Mouse (Mus musculus): ENCODE data around the gene Tbc1d13. TPM values are rescaled to one million over a fixed set of nuclear protein-coding genes. Genes with fewer than 3 reads are reported as not detected.
"Not testable (repeated sequence)": the region's sequence is repeated elsewhere in the genome, so short reads cannot be mapped to it uniquely, and the experiment has no call there.

Tbc1d13 gene
- polyA plus RNA-seq, 1 experiment from 2014 or later: 8.2 TPM

DNA sequence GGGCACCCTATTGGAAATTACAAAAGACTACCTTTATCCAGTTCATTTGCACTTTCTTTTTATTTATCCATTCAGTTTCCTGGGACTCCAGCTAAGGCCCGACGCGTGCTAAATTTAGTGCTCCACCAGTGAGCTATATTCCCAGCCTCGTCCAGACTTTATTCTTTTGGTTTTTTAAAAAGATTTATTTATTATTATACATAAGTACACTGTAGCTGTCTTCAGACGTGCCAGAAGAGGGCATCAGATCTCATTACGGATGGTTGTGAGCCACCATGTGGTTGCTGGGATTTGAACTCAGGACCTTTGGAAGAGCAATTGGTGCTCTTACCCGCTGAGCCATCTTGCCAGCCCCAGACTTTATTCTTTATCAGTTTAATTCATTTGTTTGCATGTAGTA, 45.2 kb downstream of the Tbc1d13 start:
- H3K4me2 ChIP-seq: peak overlapping the region; percentile 89
- H3K27me3 ChIP-seq (ENCODE audit: control insufficient read depth, insufficient read depth, low read length); H3K9me3 ChIP-seq (replicated peaks; ENCODE audit: control insufficient read depth, low read length); ATAC-seq (replicated peaks; ENCODE audit: insufficient number of reproducible peaks, low FRiP score, low TSS enrichment); H3K4me1 ChIP-seq (ENCODE audit: control insufficient read depth, insufficient read depth, low read length); H3K27ac ChIP-seq (ENCODE audit: low read depth, low read length); H3K9ac ChIP-seq (ENCODE audit: low read depth, low read length): not testable (repeated sequence)
- H3K36me3 ChIP-seq (ENCODE audit: control insufficient read depth, insufficient read depth, low read length): peaks cover 26% of the 10 kb centered on the region
- H3K4me3 ChIP-seq (ENCODE audit: low read depth, low read length): peak overlapping the region; percentile 71
- WGBS (ENCODE audit: insufficient replicate concordance): 62% methylated on average over 7 of the region's 7 CpGs

DNA sequence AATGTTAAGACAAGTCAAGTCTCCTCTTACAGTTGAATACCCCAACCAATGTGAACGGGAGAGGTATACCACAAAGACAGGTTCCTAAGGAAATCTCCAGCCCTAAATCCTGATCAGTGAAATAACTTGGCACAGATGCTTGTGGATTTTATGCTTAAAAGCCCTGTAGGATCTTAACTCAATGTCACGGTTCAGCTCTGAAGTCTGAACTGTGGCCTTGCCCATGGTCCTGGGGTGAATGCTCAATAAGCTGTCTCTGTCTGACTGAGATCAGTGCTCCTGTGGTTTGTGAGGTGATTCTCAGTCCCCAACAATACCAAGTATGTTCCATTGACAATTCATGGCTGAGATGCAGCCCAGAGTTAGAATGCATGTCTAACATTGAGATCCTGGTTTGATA, 48.9 kb downstream of the Tbc1d13 start:
- H3K9me3 ChIP-seq (replicated peaks; ENCODE audit: control insufficient read depth, low read length): peaks cover 4% of the 10 kb centered on the region; the same call in 1 of the 2 replicates
- 93% methylated on average over 2 of the region's 2 CpGs for WGBS (ENCODE audit: insufficient replicate concordance)
- ATAC-seq (replicated peaks; ENCODE audit: insufficient number of reproducible peaks, low FRiP score, low TSS enrichment): no peak
- no peaks in the 10 kb centered on the region for H3K27me3 ChIP-seq (ENCODE audit: control insufficient read depth, insufficient read depth, low read length)
- H3K36me3 ChIP-seq (ENCODE audit: control insufficient read depth, insufficient read depth, low read length): peaks cover 5% of the 10 kb centered on the region
- no peak overlapping the region for H3K9ac ChIP-seq (ENCODE audit: low read depth, low read length)
- H3K27ac ChIP-seq (ENCODE audit: low read depth, low read length): no peak overlapping the region
- peaks cover 3% of the 10 kb centered on the region for H3K4me1 ChIP-seq (ENCODE audit: control insufficient read depth, insufficient read depth, low read length)
- H3K4me2 ChIP-seq: no peak overlapping the region
- no peak overlapping the region for H3K4me3 ChIP-seq (ENCODE audit: low read depth, low read length)

DNA sequence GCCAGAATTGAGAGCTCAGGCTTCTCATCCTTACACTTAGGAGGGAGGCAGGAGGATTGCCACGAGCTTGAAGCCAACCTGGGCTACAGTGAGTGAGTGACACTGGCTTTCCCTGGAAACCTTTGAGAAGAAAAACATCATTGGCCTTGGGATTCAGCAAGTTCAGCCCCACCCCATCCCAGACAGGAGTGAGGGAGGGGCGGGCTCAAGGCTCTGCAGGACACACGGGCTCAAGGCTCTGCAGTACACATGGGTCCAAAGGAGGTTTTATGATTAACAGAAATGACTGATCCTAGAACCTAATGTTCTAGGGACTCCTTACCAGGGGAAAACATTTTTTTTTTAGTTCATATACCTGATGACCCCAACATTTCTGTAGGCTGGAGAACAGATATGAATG, 50.2 kb downstream of the Tbc1d13 start:
- H3K4me2 ChIP-seq: no peak overlapping the region
- no peak overlapping the region for H3K4me3 ChIP-seq (ENCODE audit: low read depth, low read length)
- no peak overlapping the region for H3K9ac ChIP-seq (ENCODE audit: low read depth, low read length)
- H3K27ac ChIP-seq (ENCODE audit: low read depth, low read length): no peak overlapping the region
- H3K9me3 ChIP-seq (replicated peaks; ENCODE audit: control insufficient read depth, low read length): peaks cover 4% of the 10 kb centered on the region; the same call in 1 of the 2 replicates
- H3K27me3 ChIP-seq (ENCODE audit: control insufficient read depth, insufficient read depth, low read length): no peaks in the 10 kb centered on the region
- H3K36me3 ChIP-seq (ENCODE audit: control insufficient read depth, insufficient read depth, low read length): peaks cover 5% of the 10 kb centered on the region
- ATAC-seq (replicated peaks; ENCODE audit: insufficient number of reproducible peaks, low FRiP score, low TSS enrichment): no peak
- H3K4me1 ChIP-seq (ENCODE audit: control insufficient read depth, insufficient read depth, low read length): no peaks in the 10 kb centered on the region; the same call in 1 of the 2 replicates
- 72% methylated on average over 3 of the region's 3 CpGs for WGBS (ENCODE audit: insufficient replicate concordance)

DNA sequence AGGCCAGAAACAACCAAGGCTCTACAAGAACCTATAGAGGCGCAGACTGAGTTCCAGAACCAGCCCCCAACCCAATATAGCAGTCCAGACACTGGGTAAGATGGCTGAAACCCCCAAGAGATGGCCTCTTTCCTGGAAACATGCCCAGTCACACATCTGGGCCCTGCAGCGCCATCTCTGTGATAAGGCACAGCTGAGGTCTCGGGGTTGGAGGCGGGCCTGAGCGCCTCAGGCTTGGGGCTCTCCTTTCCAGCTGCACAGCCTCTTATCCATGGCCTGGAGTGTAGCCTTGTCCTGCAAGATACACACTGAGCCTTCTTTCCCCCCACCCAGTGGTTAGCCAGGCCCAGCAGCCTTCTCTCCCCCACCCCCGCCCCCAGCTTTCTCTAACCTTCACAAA, 51.7 kb downstream of the Tbc1d13 start:
- peaks cover 5% of the 10 kb centered on the region for H3K36me3 ChIP-seq (ENCODE audit: control insufficient read depth, insufficient read depth, low read length)
- 0 out of 2 replicates have a peak overlapping the region, but pooled peaks have one; percentile 29 for H3K27ac ChIP-seq (ENCODE audit: low read depth, low read length)
- WGBS (ENCODE audit: insufficient replicate concordance): 59% methylated on average over 6 of the region's 6 CpGs
- H3K27me3 ChIP-seq (ENCODE audit: control insufficient read depth, insufficient read depth, low read length): no peaks in the 10 kb centered on the region
- H3K9me3 ChIP-seq (replicated peaks; ENCODE audit: control insufficient read depth, low read length): peaks cover 4% of the 10 kb centered on the region; the same call in 1 of the 2 replicates
- peak; percentile 77; the same call in 1 of the 2 replicates for ATAC-seq (replicated peaks; ENCODE audit: insufficient number of reproducible peaks, low FRiP score, low TSS enrichment)
- no peak overlapping the region for H3K9ac ChIP-seq (ENCODE audit: low read depth, low read length)
- H3K4me3 ChIP-seq (ENCODE audit: low read depth, low read length): no peak overlapping the region
- H3K4me2 ChIP-seq: no peak overlapping the region
- no peaks in the 10 kb centered on the region; the same call in 1 of the 2 replicates for H3K4me1 ChIP-seq (ENCODE audit: control insufficient read depth, insufficient read depth, low read length)

DNA sequence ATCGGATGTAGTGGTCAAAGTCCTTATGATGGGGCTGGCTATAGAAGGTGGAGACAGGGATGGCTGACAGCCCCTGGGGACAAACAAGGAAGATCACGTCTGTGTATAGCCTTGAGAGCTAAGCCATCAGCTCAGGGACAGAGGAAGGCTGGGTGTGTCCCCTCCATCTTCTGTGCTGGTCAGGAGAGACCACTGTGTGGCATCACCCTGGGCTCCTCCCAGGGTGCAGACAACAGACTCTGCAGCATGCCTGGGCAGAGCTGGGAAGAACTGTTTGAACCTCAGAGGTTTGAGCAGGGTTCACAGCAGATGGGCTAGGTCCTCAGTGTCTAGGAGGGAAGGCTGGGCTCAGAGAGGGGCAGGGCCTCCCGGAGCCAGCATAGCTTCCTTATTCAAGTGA, 52.1 kb downstream of the Tbc1d13 start:
- WGBS (ENCODE audit: insufficient replicate concordance): 70% methylated on average over 3 of the region's 3 CpGs
- H3K4me1 ChIP-seq (ENCODE audit: control insufficient read depth, insufficient read depth, low read length): no peaks in the 10 kb centered on the region; the same call in 1 of the 2 replicates
- H3K27me3 ChIP-seq (ENCODE audit: control insufficient read depth, insufficient read depth, low read length): no peaks in the 10 kb centered on the region
- no peak overlapping the region for H3K4me2 ChIP-seq
- H3K36me3 ChIP-seq (ENCODE audit: control insufficient read depth, insufficient read depth, low read length): peaks cover 5% of the 10 kb centered on the region
- H3K9ac ChIP-seq (ENCODE audit: low read depth, low read length): no peak overlapping the region
- no peak overlapping the region for H3K27ac ChIP-seq (ENCODE audit: low read depth, low read length)
- H3K9me3 ChIP-seq (replicated peaks; ENCODE audit: control insufficient read depth, low read length): peaks cover 4% of the 10 kb centered on the region; the same call in 1 of the 2 replicates
- H3K4me3 ChIP-seq (ENCODE audit: low read depth, low read length): no peak overlapping the region
- ATAC-seq (replicated peaks; ENCODE audit: insufficient number of reproducible peaks, low FRiP score, low TSS enrichment): 0 out of 2 replicates have a peak, but pooled peaks have one; percentile 12

DNA sequence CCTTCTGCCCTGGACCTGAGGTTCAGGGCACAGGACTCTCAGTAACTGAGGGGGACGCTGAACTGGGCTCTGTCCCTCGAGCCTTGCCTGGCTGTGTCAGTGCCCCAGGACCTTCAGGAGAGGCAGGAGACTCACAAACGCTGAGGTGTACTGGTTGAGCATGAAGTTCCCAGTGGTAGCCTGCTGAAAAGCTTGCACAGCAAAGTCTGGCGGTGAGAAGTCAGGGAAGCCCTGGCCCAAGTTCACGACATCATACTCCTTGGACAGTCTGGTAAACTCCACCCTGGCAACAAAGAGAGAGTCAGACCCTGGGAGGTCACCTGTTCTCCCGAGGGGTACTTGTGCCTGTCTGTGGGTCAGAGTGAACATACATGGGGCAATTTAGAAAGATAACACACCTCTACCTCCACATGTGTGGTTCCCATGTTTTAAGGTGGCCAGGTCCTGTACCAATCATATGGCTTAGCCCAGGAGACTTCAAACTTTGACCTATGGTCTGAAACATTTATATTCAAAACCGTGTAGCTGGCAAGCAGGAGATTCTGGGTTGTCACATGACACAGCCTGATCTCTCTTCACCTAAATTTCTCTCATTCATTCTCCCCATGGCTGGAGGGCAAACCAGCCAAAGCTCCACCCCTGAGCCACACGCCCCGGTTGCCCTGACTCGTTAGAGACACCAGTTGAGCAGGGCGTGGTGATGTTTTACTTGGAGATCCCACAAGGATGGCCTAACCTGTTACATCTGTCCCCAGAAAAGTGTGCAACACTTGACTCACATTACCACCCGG, 58.4 kb downstream of the Tbc1d13 start:
- H3K9ac ChIP-seq (ENCODE audit: low read depth, low read length): no peak overlapping the region
- H3K27me3 ChIP-seq (ENCODE audit: control insufficient read depth, insufficient read depth, low read length): no peaks in the 10 kb centered on the region
- 88% methylated on average over 12 of the region's 12 CpGs for WGBS (ENCODE audit: insufficient replicate concordance)
- H3K4me1 ChIP-seq (ENCODE audit: control insufficient read depth, insufficient read depth, low read length): no peaks in the 10 kb centered on the region
- no peak overlapping the region for H3K27ac ChIP-seq (ENCODE audit: low read depth, low read length)
- 0 out of 2 replicates have a peak, but pooled peaks cover 2% of the 10 kb centered on the region for H3K36me3 ChIP-seq (ENCODE audit: control insufficient read depth, insufficient read depth, low read length)
- no peaks in the 10 kb centered on the region for H3K9me3 ChIP-seq (replicated peaks; ENCODE audit: control insufficient read depth, low read length)
- no peak for ATAC-seq (replicated peaks; ENCODE audit: insufficient number of reproducible peaks, low FRiP score, low TSS enrichment)
- H3K4me3 ChIP-seq (ENCODE audit: low read depth, low read length): no peak overlapping the region
- no peak overlapping the region for H3K4me2 ChIP-seq

DNA sequence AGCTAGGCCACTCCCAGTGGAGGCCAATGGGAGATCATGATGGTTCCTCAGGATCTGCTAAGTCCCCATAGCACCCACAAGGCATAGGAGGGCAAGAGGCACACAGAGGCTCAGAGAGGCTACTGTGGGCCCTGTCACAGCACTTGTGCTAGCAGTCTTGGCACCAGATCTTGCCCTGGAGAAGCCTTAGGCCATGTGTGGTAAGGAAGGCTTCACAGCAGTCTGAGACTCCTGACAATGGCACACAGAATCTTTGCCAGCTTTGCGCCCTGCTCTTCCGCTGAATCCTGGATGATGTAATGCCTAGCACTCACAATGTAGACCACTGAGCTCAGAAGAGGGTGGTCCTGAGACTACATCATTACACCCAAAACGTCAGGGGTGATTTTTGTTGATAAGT, 61.1 kb downstream of the Tbc1d13 start:
- Histone ChIP-seq H3K4me1 (ENCODE audit: control insufficient read depth, insufficient read depth, low read length) (no peaks in the 10 kb centered on the region), H3K27ac (ENCODE audit: low read depth, low read length) (no peak overlapping the region), H3K9ac (ENCODE audit: low read depth, low read length) (no peak overlapping the region), H3K9me3 (replicated peaks; ENCODE audit: control insufficient read depth, low read length) (no peaks in the 10 kb centered on the region), H3K4me3 (ENCODE audit: low read depth, low read length) (no peak overlapping the region), H3K4me2 (no peak overlapping the region), H3K27me3 (ENCODE audit: control insufficient read depth, insufficient read depth, low read length) (no peaks in the 10 kb centered on the region), H3K36me3 (ENCODE audit: control insufficient read depth, insufficient read depth, low read length) (0 out of 2 replicates have a peak, but pooled peaks cover 2% of the 10 kb centered on the region)
- no peak for ATAC-seq (replicated peaks; ENCODE audit: insufficient number of reproducible peaks, low FRiP score, low TSS enrichment)
- 83% methylated on average over 3 of the region's 3 CpGs for WGBS (ENCODE audit: insufficient replicate concordance)

DNA sequence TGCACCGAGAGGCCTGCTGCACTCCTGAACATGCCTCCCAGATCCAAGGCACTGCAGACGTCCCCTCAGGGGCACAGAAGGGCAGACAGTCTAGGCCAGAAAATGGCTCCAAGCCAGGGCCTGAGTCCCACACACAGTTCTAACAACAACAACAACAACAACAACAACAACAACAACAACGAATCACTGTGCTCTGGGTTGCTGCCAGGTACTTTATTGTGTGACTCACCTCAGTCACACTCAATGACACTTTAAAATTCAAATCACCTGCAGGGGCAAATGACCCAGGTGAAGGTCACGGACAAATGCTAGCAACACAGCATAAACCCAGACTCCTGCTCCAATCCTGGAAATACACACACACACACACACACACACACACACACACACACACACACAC, 64.5 kb downstream of the Tbc1d13 start:
- WGBS (ENCODE audit: insufficient replicate concordance): 55% methylated on average over 4 of the region's 4 CpGs
- Histone ChIP-seq H3K27ac (ENCODE audit: low read depth, low read length) (no peak overlapping the region), H3K27me3 (ENCODE audit: control insufficient read depth, insufficient read depth, low read length) (no peaks in the 10 kb centered on the region), H3K9ac (ENCODE audit: low read depth, low read length) (no peak overlapping the region), H3K36me3 (ENCODE audit: control insufficient read depth, insufficient read depth, low read length) (no peaks in the 10 kb centered on the region), H3K4me3 (ENCODE audit: low read depth, low read length) (no peak overlapping the region), H3K4me2 (no peak overlapping the region), H3K4me1 (ENCODE audit: control insufficient read depth, insufficient read depth, low read length) (peaks cover 4% of the 10 kb centered on the region; the same call in 1 of the 2 replicates), H3K9me3 (replicated peaks; ENCODE audit: control insufficient read depth, low read length) (no peaks in the 10 kb centered on the region)
- ATAC-seq (replicated peaks; ENCODE audit: insufficient number of reproducible peaks, low FRiP score, low TSS enrichment): no peak
